Mouse (Mus musculus) frontal cortex, postnatal 36 days (tissue): ENCODE data around the gene Otx1.

ENCODE experiments used
- DNase-seq, 2 experiments: peaks; one replicate each; pipeline ENCODE4 v3.0.0; 2022; ENCODE audit warnings: low spot score in 2 of 2

The Otx1 gene

DNA sequence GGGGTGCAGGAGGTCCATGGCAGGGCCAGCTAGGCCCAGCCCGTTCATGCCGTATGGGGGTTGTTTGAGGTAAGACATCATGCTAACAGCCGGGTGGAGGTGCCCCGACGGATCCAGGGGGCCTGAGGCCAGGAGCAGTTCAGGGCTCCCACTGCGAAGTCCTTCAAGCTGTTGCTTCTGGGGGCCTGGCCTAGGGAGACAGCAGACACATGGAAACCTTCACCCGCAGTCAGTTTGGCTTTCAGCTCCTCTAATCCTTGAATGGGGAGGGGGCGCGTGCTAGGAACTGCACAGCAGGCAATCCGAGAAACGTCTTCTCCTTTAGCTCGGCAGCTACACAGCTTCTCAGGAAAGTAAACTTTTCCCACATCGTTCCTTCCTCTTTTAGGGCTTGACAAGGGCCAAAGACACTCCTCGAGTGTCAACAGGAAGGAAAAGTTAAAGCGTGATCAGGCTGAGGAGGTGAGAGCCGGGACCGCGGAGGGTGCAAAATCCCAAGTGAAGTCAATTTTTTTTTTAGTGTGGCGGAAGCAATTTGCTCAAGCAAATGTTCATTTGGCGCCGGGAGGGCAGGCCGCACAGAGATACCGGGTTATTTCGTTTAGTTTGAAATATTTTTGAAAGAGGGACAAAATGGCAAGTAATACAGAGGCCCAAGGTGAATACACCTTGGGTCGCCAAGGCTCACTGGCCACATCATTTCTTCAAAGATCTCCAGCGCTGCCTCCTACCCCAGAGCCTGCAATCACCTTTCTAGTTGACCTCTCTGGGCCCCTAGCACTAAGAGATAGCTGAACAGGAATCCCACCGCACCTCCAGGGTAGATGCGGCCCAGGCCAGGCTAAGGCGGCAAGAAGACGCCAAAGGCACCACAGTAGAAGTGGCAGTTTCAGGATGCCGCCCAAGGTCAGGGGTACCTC, 3.0 kb downstream of the Otx1 start:
- peak in 1 of 2 experiments; percentile 11 for DNase-seq

DNA sequence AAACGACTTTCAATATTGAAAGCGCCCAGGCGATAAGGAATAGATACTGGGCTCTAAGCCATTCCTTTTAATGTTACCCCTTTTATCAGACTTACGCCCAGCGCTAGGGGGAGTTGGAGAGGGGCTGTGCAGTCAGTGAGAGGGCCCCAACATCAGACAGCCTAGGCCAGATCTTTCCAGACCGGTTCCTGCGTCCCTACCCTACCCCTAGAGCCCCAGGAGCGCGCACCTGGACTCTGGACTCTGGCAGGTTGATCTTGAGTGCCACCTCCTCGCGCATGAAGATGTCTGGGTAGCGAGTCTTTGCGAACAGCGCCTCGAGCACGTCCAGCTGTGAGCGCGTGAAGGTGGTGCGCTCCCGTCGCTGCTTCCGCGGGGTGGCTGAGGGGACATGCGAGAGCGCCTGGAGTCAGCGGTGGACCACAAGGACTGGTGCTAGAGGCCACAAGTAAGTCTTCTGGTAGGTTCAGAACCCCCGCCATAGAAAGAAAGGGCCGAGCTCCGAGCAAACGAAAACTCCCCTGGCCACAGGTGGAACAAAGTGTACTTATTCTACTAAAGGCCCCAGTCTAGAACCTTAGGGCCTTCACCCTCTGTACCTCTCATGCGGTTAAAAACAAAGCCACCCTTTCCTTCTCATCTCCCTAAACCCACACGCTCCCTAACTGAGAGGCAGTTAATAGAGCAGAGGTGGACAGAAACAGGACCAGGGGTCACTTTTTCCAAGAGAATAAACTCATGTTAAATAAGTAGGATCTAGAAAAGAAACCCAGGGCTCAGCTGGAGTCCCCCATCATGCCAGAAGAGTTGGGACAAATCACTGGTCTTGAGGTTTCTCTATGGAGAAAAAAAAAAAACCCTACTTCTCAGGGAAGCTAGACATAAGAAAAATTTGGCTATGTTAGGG, 4.3 kb downstream of the Otx1 start:
- DNase-seq = peak in 1 of 2 experiments; percentile 9

DNA sequence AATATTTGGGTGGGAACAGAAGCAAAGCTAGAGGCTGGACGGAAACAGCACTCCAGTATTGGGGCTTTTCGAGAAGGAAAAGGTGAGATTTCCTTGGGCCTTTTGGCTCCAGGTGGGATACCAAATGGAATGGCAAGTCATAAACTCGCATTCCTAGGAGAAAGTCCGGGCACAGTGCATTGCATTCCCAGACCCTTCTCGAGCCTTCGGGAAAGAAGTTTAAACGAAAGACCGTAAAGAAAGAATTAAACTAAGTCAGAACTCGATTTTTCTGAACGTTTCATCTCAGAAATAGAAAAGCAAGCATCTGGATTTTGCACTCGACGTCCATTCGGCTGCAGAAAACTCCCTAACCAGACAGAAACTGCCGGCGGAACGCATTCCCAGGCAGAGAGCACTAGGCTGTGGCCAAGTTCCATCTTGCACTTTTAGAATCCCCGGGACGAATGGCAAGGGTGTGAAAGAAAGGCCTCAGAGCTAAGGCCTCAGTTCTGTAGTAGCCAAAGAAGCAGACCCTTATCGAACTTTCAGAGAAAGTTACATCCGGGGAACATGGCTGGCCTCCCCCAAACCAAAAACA, 5.0 kb downstream of the Otx1 start:
- DNase-seq = peak in 1 of 2 experiments; percentile 14

DNA sequence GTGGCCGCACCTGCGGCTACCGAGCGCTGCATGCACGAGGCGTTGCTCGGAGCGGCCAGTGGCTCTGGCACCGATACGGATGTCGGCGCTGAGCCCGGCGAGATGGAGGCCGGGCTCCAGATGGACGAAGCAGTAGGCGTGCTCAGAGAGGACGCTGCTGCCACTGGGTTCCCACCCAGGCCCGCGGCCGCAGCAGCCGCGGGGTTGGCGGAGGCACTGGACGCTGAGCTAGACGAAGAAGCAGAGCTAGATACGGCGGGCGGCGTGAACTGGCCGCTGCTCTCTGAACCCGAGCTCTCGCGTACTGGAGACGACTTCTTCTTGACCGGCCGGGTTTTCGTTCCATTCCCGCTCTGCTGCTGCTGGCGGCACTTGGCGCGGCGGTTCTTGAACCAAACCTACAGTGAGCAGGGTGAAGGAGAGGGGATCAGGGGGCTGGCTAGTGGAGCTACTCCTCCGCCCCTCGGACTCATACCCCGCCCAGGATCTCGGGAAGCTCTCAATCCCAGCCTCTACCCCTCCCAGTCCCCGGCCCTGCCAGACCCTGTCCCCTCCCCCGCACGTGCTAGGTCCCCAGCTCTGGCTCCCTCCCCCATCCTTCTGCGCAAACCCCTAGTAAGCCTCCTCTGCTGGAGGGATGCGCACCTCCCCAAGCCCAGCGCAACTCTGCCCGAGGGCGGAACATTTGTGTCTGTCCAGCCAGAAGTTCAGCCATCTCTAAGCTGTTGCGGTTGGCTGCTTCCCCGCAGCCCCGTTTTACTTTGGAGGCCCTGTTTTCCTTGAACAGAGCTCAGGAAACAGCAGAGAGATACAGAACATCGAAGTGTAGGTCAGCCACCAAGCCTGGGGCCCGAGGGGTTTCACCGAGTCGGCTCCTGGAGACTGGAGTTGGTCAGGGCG, 5.8 kb downstream of the Otx1 start:
- peak in 1 of 2 experiments; percentile 22 for DNase-seq

DNA sequence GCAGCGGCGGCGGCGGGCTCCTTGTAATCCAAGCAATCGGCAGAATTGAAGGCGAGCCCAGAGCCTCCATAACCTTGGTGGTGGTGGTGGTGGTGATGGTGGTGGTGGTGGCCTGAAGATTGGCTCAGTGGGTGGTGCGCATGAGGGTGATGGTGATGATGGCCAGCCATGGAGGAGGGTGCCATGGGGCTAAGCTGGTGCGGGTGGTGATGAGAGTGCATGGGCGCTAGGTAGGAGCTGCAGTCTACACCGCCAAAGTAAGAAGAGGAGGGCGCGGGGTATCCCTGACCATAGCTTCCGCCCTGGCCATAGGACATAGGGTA, 6.4 kb downstream of the Otx1 start:
- DNase-seq = peak in 1 of 2 experiments; percentile 21

DNA sequence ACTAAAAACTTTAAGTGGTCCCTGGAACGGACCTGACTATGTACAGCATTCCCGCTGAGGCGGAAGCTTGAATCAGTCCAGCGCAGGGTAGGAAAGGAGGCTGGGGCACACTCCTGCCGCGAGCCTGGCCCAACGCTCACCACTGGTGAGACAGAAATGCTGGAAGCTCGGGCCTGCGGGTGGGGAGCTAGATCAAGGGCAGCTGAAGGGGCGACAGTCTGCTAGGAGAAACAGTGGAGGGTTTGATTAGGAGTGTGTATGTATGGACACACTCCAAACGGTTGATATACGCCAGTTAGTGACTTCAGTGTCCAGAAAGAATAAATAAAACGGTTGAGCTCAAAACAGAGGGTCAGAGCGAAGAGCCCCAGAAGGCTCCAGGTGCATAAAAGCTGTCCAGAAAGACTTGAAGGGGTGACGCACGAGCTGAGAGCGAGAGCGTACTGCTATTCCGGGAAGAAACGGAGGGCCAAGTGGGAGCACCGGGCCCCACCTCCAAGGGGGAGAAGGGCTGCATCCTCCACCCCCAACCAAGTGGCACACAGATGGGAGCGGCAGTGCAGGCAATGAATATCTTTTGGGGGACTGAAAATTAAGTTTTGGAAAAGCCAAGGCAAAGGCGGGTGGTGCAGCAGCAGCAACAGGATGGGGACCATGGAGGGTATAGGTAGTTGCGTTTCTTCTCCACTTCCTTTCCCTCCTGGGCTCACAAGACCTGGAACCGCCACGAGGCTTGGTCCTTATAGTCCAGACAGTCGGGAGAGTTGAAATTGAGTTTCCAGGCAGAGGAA, 7.0 kb downstream of the Otx1 start:
- DNase-seq = peak in 1 of 2 experiments; percentile 18

DNA sequence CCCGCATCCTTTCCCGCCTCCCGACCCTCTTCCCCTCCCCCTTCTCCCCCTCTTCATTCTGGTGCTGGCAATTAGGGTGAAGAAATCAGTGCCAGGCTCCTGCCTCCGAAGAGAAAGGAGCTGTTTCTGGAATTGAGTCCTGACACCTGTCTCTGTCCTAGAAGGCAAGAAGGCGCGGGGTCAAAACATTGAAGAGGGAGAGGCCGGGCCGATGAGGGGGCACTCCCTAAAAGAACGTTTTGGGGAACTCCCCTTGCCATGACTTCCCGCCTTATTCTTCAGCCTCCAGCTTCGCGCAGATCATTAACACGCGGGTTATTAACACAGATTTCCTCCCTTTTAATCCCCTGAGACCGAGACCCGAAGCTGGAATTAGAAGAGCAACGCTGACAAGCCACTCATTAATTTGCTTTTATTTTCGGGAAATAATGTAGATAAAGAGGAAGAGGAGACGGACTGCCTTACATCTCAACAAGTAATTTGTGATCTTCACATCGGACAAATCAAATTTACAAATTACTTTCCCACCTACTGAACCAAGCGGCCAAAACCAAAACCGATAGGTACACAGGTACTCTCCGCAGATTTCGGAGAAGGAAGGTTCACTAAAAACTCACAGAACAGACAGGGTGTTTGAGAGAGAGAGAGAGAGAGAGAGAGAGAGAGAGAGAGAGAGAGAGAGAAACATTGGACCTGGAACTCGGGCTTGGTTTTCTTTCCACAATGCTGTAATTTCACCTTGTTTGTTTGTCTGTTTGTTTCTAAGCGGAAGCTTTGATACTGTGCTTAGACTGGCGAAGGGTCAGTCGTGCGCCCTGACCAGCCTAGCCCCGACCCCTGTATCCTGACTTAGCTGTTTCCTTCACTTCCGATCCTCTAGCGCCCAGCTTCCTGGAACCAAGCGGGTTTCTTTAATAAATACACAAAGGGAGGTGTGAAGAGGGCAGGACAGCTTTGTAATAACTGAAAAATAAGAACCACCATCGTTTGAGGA, 8.0 kb downstream of the Otx1 start:
- DNase-seq = peak in 1 of 2 experiments; percentile 11

DNA sequence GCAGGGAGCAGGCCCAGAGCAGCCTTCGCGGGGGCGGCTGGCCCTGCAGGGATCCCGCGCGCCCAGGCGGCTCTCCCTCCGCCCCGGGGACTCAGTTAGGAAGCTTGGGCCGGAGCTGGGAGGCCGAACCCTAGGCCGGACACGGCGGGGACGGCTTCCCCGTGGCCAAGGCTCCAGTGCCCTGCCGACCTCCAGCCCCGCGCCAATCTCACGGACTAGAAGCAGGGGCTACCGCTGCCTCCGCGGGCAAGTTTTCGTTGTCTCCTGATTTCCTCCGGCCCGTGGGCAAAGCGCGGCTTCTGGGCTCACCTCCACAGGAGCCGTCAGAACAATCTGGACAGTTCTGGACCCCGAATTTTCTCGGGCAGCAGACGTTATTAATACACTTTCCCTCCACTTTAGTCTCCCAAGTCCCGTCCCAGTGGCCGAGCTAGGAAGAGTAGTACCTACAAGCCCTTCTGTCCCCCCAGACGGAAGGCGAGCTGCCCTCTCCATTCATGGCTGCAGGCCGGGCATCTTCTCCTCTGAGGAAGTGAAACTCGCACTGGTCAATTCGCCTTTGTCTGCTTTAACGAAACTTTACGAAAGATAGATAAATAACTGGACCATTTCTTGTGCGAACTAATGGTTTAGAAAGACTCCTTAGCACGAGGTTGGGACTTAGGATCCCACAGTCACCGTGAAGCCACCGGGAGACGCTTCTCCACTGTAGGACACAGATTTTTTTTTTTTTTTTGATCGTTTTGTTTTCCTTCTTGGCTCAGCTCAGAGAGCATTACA, 8.9 kb downstream of the Otx1 start:
- peak in 1 of 2 experiments; percentile 36 for DNase-seq

DNA sequence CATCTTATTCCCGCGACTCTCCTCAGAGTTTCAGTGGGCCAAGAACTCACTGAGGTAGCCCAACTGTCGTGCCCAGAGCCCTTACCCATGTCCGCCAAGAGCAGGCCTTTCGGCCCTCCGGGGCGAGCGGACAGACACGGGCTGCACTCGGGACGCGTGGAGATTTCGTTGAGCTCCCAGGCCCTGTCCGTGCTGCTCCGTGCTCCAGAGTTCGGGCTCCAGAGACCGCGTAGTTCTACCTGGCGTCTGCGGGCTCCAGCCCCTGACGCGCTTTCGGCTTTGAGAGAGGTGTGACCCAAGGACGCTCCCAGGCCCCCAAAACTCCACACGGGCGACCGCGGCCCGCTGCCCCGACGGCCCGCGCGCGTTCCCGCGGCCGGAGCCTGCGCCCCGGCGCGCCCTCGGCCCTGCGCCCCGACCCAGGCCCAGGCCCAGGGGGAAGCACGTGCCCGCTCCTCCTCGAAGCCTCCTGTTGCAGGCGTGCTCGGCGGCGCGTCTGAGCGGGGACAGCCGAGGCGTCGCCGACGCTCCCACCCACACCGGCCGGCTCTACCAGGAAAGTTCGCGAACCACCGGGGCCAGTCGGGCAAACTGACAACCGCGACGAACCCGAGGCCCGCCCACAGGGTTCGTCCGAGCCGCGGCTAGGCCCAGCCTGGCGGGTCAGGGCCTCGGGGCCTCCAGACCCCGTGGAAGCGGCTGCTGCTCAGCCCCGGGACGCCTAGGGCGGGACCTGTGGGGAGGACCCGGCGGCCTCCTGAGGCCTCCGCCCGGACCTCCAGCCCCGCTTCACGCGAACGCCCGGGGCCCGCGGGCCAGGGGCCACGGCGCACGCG, 9.7 kb downstream of the Otx1 start:
- DNase-seq = no peak

DNA sequence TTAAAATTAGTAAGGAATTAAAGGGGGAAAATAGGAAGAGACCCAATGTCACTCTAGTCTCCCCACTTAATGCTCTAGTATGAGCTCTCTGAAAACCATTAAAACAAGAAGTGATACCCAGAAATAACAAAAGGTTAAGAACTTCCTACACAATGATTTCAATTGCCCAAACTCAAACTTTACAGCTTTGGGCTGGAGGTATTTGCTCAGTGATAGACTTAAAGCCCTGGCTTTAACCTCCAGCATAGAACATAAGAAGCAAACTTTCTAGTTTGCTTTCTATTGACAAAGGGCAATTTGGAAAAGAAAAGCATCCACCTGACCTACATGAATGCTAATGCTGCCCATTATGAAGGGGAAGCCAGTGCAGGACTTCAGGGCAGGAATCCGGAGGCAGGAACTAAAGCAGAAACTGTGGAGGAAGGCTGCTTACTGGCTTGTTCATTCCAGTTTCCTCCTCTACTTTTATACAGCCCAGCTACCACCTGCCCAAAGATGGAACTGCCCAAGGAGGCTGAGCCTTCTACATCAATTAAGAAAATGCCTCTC, 14.2 kb downstream of the Otx1 start:
- DNase-seq = no peak

DNA sequence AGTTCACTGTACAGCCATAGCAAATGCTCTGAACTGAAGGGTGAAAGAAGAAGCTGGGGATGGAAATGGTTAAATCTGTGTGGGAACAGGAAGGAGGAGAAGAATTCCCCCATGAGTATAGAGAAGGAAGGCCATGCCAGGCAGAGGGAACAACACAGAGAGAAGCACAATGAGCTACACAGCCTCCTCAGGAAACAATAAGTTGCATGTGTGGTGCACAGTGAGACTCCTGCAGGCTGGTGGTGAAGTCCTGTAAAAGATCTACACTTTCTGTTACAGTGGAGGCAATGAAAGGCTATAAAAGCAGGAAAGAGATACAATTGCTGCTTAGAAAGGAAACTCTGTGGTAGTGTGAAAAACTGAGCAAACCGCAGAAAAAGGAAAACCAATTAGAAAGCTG, 17.6 kb downstream of the Otx1 start:
- DNase-seq = no peak

DNA sequence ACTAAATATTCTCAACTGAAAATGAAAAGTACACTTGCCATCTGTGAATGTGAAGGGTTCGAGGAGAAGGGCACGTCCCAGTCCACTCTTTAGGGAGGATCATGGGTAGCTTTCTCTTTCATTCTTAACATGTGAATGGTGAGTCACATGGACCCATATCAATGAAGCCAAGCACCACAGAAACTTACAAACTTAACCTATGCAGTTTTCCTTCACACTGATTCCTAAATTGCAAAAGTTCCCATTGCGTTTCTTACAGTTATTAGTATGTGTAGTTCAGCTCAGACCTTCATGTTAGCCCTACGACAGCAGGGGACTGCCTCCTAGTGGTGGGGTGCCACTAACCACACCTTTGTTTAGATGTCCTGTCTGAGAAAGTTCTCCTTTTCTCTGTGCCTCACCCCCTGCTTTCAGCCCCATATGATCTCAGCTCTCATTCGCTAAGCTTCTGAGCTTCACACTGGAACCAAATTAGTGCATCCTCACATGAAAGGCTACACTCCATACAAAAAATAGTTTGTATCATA, 28.6 kb downstream of the Otx1 start:
- no peak for DNase-seq

DNA sequence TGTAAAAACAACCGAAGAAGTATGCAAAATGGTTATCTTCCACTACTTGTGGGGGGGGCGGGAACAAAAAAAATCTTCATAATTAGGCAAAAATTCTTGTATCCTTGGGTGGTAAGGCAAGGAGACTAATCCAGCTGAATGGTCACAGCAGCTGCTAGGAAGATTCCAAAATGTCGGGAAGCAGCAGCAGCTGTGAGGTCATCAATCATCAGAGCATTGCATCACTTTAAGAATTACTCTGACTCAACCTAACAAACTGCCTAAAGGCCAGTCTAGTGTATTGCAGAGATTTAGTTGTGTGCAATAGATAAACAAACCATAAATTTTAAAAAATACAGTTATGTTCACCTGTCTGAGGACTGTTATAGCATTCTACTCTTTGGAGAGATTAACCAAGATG, 29.1 kb downstream of the Otx1 start:
- no peak for DNase-seq

DNA sequence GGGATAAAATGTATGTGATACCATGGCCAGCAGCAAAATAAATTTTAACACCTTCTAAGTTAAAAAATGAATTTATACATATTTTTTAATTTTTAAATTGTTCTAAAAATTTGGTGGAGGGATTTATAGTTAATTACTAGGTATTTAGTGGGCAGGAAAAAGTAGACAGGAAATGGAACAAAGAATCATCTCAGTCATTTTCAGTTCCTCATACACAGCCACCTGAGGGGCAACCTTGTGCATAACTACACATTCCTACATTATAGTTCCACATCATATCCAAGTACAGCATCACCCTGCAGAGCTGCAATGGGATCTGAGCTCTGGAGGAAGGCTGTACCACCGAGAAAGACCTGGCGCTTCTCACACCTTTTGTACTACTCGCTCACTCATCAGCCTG, 33.8 kb downstream of the Otx1 start:
- no peak for DNase-seq

DNA sequence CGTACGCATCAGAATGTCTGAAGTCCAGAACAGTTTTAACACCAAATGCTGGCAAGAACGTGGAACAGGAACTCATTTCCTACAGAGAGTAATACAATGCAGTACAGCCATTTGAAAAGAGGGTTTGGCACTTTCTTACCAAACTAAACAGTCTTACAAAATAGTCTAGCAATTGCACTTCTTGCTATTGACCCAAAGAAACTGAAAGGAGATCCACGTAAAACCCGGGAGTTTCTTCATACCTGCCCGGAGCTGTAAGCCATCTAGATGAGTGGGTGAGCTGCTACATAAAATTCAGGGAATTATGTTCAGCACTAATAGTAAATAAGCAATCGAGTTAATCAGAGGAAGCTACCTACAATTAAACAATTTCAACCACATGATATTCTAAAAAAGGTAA, 47.5 kb downstream of the Otx1 start:
- DNase-seq = no peak

DNA sequence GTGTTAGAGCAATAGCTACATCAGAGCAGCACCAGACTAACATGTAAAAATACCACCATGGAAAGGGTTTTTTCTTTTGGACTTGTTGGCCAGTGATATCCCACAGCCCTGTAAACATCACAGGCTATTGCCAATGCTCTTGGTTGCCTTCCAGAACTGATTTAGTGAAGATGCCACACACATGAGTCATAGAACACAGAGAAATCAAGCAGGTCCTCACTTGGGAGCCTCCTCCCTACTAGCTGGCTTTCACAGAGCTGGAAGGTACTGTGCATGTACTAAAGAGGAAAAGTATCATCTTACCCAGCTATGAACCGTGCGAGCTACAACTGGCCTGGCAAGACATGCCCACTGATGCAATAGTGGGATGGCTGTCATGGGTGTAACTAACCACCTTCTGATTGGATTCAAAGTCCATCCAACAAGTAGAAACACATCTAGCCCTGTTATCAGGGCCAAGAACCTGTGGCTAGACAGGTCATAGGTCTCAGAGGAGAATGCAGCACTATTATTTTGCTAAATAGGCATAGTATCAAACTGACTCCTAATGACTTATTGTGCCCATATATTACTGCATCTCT, 51.0 kb downstream of the Otx1 start:
- DNase-seq = no peak

DNA sequence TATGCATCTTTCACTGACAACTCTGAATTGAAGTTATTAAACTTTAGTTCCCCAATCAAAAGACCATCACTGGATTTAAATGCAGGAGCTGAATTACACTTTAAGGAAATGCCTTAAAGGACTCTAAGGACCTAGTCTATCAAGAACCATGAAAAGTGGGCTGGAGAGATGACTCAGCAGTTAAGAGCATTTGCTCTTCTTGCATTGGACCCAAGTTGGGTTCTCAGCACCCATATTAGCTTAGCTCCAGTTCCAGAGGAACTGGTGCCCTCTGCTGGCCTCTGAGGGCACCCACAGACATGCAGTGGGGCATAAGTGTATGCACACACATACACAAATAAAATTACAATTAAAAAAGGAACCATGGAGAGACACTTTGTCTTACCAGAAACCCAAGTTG, 52.6 kb downstream of the Otx1 start:
- no peak for DNase-seq
